Mouse (Mus musculus) liver (tissue): ENCODE measurements around the gene Kbtbd2.

ENCODE experiments used
- DNase-seq: peaks from one replicate; pipeline ENCODE4 v3.0.0-alpha.2; 2020; ENCODE audit warnings: mixed read lengths

The Kbtbd2 gene

GRCm38 (mm10) chr6:56783561-56784272, 13.9 kb downstream of the Kbtbd2 start:
- DNase-seq: no peak

GRCm38 (mm10) chr6:56779636-56780035, 18.0 kb downstream of the Kbtbd2 start:
- no peak for DNase-seq

DNA sequence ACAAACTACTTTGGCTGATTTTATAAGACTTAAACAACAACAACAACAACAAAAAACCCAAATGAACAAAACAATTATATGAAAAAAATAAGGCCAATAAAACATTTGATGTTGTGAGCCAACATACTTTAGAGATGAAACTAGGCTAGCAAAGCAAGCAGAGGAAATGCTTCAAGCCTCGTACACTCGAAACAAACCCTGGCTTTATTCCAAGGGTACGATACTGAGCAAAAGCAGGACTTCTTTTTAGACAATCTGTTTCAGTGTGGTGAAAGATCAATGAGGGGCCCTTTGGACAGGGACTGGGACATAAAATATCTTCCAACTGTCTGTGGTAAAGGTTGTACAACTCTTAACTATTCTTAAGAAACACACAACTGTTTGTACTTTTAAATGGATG, 21.8 kb downstream of the Kbtbd2 start:
- DNase-seq: no peak

GRCm38 (mm10) chr6:56765696-56766095, 31.9 kb downstream of the Kbtbd2 start:
- no peak for DNase-seq

DNA sequence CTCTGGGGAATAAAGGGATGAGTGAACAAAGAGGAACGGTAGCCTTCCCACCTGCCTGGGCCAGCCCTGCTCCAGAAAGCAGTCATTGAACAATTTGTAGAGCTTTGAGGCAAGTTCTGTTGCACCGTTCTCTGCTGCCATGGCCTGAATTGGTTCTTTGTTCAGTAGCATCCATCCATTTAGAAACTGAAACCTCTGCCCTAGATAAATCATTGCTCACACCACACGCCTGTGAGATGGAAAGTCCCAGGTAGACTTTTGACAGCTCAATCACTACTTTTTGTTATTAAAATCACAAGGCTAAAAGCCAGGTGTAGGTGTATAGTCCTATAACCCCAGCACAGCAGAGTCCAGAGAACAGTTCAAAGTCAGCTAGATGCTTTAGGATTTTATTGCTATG, 32.3 kb downstream of the Kbtbd2 start:
- DNase-seq: no peak

DNA sequence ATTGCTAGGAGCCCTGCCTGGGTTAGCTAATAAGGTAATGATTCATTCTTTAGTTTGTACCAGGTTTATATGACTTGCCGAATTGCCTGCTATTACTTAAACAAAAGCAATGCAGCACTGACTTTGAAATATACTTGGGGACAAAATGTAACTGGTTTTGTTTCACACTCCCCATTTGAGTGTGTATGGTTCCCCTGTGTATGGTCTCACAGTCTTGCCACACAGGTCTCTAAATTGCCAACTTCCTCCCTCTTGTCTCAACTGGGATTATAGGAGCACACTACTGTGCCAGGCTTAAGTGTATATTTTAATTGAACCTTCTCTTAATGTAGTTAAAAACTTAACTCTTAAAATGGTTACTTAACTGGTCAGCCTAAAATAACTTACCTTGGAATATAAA, 38.3 kb downstream of the Kbtbd2 start:
- DNase-seq: no peak

DNA sequence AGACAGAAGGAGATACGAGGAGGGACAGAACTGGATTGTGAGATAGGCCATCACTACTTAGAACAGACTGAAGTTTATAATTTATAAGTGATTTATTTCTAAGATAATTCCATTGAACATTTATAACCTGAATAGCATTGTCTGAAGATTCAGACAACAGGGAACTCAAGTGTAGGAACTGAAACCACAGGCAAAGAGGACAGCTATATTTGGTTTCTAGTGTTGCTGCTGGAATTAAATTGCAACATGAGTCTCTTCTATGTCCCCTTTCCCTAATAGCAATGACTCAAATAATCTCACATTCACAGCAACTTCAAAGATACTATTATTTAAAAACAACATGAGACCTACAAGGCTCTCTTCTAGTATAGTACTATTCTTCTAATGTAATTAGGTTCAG, 41.5 kb downstream of the Kbtbd2 start:
- DNase-seq: no peak

DNA sequence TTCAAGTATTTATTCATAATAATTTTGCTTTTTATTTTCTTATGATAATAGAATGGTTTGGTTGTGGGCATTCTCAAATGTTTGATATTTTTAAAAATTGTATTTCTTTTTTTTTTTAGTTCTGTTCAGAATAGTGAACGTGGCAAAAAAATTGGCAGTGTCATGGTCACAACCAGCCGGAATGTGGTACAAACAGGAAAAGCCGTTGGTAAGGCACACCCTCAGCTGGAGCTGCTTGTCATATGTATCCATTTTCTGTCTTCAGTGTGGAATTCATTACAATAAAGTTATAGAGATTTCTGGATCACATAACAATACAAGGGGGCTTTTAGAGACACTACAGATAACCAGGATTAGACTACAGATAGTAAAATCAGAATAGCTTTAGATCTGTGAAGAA, 43.9 kb downstream of the Kbtbd2 start:
- DNase-seq: no peak

GRCm38 (mm10) chr6:56745950-56746543, 51.6 kb downstream of the Kbtbd2 start:
- no peak for DNase-seq

DNA sequence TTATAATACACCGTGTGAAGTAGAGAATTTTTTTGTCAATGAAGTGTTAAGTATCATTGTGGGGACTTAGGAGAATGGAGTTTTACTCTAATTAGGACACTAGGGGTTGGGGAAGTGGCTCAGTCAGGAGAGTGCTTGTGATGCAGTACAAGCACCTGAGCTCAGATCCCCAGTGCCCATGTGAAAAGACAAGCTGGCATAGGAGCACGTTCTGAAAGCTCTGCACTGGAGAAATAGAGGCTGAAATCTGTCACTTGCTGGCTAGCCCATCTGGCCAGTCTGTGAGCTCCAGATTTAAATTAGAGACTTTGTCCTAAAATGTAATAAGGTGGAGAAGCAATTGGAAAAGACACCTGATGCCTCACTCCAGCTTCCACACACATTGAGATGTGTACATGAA, 65.1 kb downstream of the Kbtbd2 start:
- DNase-seq: no peak
